Mouse (Mus musculus) midbrain, embryonic 13.5 days (tissue): ENCODE data around the gene Olfr346. TPM values are rescaled to one million over a fixed set of nuclear protein-coding genes. Genes with fewer than 3 reads are reported as not detected.

ENCODE experiments used
- ATAC-seq: fragments of 200-750 bp; cut with Nextera tagmentation; 2 replicates; pipeline ENCODE4 v1.8.0; 2017; ENCODE audit warnings: mild to moderate bottlenecking, moderate TSS enrichment, moderate library complexity
- H3K27ac ChIP-seq: fragments of 300-500 bp; sonication (generic); 2 replicates; pipeline ENCODE4 v1.5.1; 2015; ENCODE audit warnings: inconsistent platforms, mild to moderate bottlenecking, moderate library complexity
- H3K27me3 ChIP-seq: fragments of 300-500 bp; sonication (generic); 2 replicates; pipeline ENCODE4 v1.6.1; 2015; ENCODE audit warnings: mild to moderate bottlenecking, inconsistent platforms
- H3K36me3 ChIP-seq: fragments of 300-500 bp; sonication (generic); 2 replicates; pipeline ENCODE4 v1.6.1; 2015; ENCODE audit warnings: mild to moderate bottlenecking, inconsistent platforms
- H3K4me1 ChIP-seq: fragments of 300-500 bp; sonication (generic); replicated peaks from 2 replicates; pipeline ENCODE4 v1.6.1; 2015; ENCODE audit warnings: inconsistent platforms
- H3K4me2 ChIP-seq: fragments of 300-500 bp; sonication (generic); replicated peaks from 2 replicates; pipeline ENCODE4 v1.6.1; 2015; ENCODE audit warnings: moderate library complexity, mild to moderate bottlenecking, inconsistent platforms
- H3K4me3 ChIP-seq: fragments of 300-500 bp; sonication (generic); replicated peaks from 2 replicates; pipeline ENCODE4 v1.5.1; 2015; ENCODE audit warnings: mild to moderate bottlenecking, inconsistent platforms
- H3K9ac ChIP-seq: fragments of 300-500 bp; sonication (generic); replicated peaks from 2 replicates; pipeline ENCODE4 v1.6.1; 2015; ENCODE audit warnings: mild to moderate bottlenecking, inconsistent platforms
- H3K9me3 ChIP-seq: fragments of 300-500 bp; sonication (generic); 2 replicates; pipeline ENCODE4 v1.6.1; 2016; ENCODE audit warnings: mild to moderate bottlenecking, inconsistent platforms
- WGBS: fragments of 180-500 bp; shearing (Covaris S2); methylation state at CpG from one replicate; pipeline ENCODE4 v1.1.7; 2015; 5-methylcytosine and 5-hydroxymethylcytosine counted together
- polyA plus RNA-seq: library from polyadenylated mRNA; unstranded; fragments of >200 nt; fragmentation: Nextera tagmentation; extraction: Ambion mirVana; gene quantifications from 2 replicates; pipeline ENCODE4 v1.2.1, GENCODE M21; 2015

Olfr346 gene
- not detected in 2 replicates for polyA plus RNA-seq

- no peaks in the 10 kb centered on the region for H3K4me1 ChIP-seq
- H3K27me3 ChIP-seq: no peaks in the 10 kb centered on the region
- WGBS: 96% methylated on average over 1 of the region's 1 CpGs
- H3K9ac ChIP-seq: no peak within 1 kb of the TSS
- no peak within 1 kb of the TSS for H3K27ac ChIP-seq
- no peaks in the 10 kb centered on the region for H3K36me3 ChIP-seq
- H3K4me2 ChIP-seq: no peak within 1 kb of the TSS
- ATAC-seq: no peak
- no peak within 1 kb of the TSS for H3K4me3 ChIP-seq
- H3K9me3 ChIP-seq: peaks cover 20% of the 10 kb centered on the region; the same call in 1 of the 2 replicates
These were observed at the start of gene Olfr346 for GRCm38 (mm10) chr2:36685488-36685887. Gene Olfr346, plus strand, starts transcription at chr2:36685788.

GRCm38 (mm10) chr2:36639741-36640140, 45.8 kb upstream of the Olfr346 start, which contains the start of gene Olfr345:
Gene Olfr345, plus strand, starts transcription at chr2:36640041.
- WGBS: 78% methylated on average over 1 of the region's 1 CpGs

GRCm38 (mm10) chr2:36731602-36732001, 46.0 kb downstream of the Olfr346 start, which contains the start of gene Olfr347:
Gene Olfr347, plus strand, starts transcription at chr2:36731902.
- Histone ChIP-seq H3K4me3 (no peak within 1 kb of the TSS), H3K4me1 (no peaks in the 10 kb centered on the region), H3K4me2 (no peak within 1 kb of the TSS), H3K27ac (no peak within 1 kb of the TSS), H3K36me3 (no peaks in the 10 kb centered on the region), H3K27me3 (no peaks in the 10 kb centered on the region), H3K9me3 (peaks cover 16% of the 10 kb centered on the region), H3K9ac (no peak within 1 kb of the TSS)
- no peak for ATAC-seq

More at GRCm38 (mm10) chr2:36639741-36640140, 45.8 kb upstream of the Olfr346 start, which contains the start of gene Olfr345:
- Histone ChIP-seq H3K27me3 (no peaks in the 10 kb centered on the region), H3K9me3 (peaks cover 10% of the 10 kb centered on the region), H3K36me3 (no peaks in the 10 kb centered on the region), H3K27ac (no peak within 1 kb of the TSS), H3K4me1 (no peaks in the 10 kb centered on the region), H3K4me2 (no peak within 1 kb of the TSS), H3K4me3 (no peak within 1 kb of the TSS), H3K9ac (no peak within 1 kb of the TSS)
- no peak for ATAC-seq

- ATAC-seq: no peak
- no peak overlapping the region for H3K4me2 ChIP-seq
- WGBS: 52% methylated on average over 3 of the region's 3 CpGs
These were observed 50.6 kb downstream of the Olfr346 start for GRCm38 (mm10) chr2:36736226-36736625.

More at GRCm38 (mm10) chr2:36736226-36736625, 50.6 kb downstream of the Olfr346 start:
- no peak overlapping the region for H3K4me3 ChIP-seq
- no peak overlapping the region for H3K27ac ChIP-seq
- no peaks in the 10 kb centered on the region for H3K36me3 ChIP-seq
- H3K27me3 ChIP-seq: no peaks in the 10 kb centered on the region
- no peak overlapping the region for H3K9ac ChIP-seq
- no peaks in the 10 kb centered on the region for H3K4me1 ChIP-seq
- peaks cover 7% of the 10 kb centered on the region for H3K9me3 ChIP-seq

Other genes with a start within 250 kb of the Olfr346 start
- gene Olfr340, start 233.2 kb upstream of the Olfr346 start, polyA plus RNA-seq: not detected in 2 replicates
- gene Olfr341, start 203.3 kb upstream of the Olfr346 start, polyA plus RNA-seq: not detected in 2 replicates
- not detected in 2 replicates for gene Olfr342, start 160.8 kb upstream of the Olfr346 start, polyA plus RNA-seq
- not detected in 2 replicates for gene Olfr344, start 119.1 kb upstream of the Olfr346 start, polyA plus RNA-seq
- not detected in 2 replicates for gene Olfr345, start 45.7 kb upstream of the Olfr346 start, polyA plus RNA-seq
- not detected in 2 replicates for gene Olfr347, start 46.1 kb downstream of the Olfr346 start, polyA plus RNA-seq
- not detected in 2 replicates for gene Olfr348, start 98.5 kb downstream of the Olfr346 start, polyA plus RNA-seq
- gene Olfr50, start 104.8 kb downstream of the Olfr346 start, polyA plus RNA-seq: not detected in 2 replicates
- not detected in 2 replicates for gene Olfr3, start 131.2 kb downstream of the Olfr346 start, polyA plus RNA-seq
- gene Olfr350, start 160.5 kb downstream of the Olfr346 start, polyA plus RNA-seq: not detected in 2 replicates
- not detected in 2 replicates for gene Olfr351, start 176.9 kb downstream of the Olfr346 start, polyA plus RNA-seq
- gene Olfr352, start 182.7 kb downstream of the Olfr346 start, polyA plus RNA-seq: not detected in 2 replicates
- not detected in 2 replicates for gene Olfr353, start 207.1 kb downstream of the Olfr346 start, polyA plus RNA-seq
- not detected in 2 replicates for gene Olfr354, start 219.9 kb downstream of the Olfr346 start, polyA plus RNA-seq
- gene Olfr355, start 243.1 kb downstream of the Olfr346 start, polyA plus RNA-seq: not detected in 2 replicates